Mouse (Mus musculus) bone marrow macrophage, adult 2 months (primary cell): Measurements from ENCODE around the gene Pid1.

Experiments used
- CTCF ChIP-seq: IDR thresholded peaks from 2 replicates; pipeline ENCODE4 v1.5.1; 2012; ENCODE audit warnings: low read depth, mild to moderate bottlenecking, low read length, moderate library complexity
- POLR2A ChIP-seq: IDR thresholded peaks from 2 replicates; pipeline ENCODE4 v1.6.1; 2012; ENCODE audit warnings: mild to moderate bottlenecking, low read depth, low read length, borderline replicate concordance

- TF ChIP-seq CTCF = no peak
- TF ChIP-seq POLR2A = no peak
Measured at GRCm38 (mm10) chr1:84086486-84086885, 277.5 kb downstream of the Pid1 start.
